Mouse (Mus musculus) natural killer cell, adult 2 months (primary cell): ENCODE measurements around the gene Ephb3.

Experiments
- DNase-seq, 2 experiments: peaks; one replicate each; pipeline ENCODE4 v3.0.0; 2022; ENCODE audit warnings: low spot score in 2 of 2

Ephb3 gene

GRCm38 (mm10) chr16:21205093-21205886 lies 735 bp downstream of the Ephb3 start:
- DNase-seq: no peak

- no peak for DNase-seq
Observed at GRCm38 (mm10) chr16:21208001-21208565, 3.5 kb downstream of the Ephb3 start.

- no peak for DNase-seq
Observed at GRCm38 (mm10) chr16:21209290-21209689, 4.7 kb downstream of the Ephb3 start.

DNA sequence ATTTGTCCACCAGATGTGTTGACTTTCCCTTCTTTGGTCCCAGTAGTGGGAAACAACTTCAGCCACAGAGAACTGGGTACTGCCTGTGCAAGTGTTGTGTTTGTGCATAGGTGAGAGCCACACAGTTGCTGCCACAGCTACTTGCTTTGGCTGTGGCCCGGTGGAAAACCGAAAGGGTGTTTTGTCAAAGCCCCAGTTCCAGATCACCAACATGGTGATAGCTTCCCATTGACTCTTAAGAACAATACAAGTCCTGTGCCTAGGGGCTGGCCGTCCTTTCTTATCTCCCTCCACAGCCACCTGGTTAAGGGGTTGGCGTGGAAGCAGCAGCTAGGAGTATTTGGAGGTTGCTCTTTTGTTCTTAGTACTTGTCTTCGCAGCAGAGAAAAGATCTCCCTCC lies 5.6 kb downstream of the Ephb3 start:
- no peak for DNase-seq

- DNase-seq: no peak
Observed at GRCm38 (mm10) chr16:21210667-21211338, 6.2 kb downstream of the Ephb3 start.

GRCm38 (mm10) chr16:21211501-21211900 lies 6.9 kb downstream of the Ephb3 start:
- no peak for DNase-seq

GRCm38 (mm10) chr16:21212369-21212768 lies 7.8 kb downstream of the Ephb3 start:
- no peak for DNase-seq

- no peak for DNase-seq
Observed at GRCm38 (mm10) chr16:21213939-21214338, 9.4 kb downstream of the Ephb3 start.

GRCm38 (mm10) chr16:21214803-21215202 lies 10.2 kb downstream of the Ephb3 start:
- DNase-seq: no peak

GRCm38 (mm10) chr16:21216047-21216446 lies 11.5 kb downstream of the Ephb3 start:
- DNase-seq: no peak

DNA sequence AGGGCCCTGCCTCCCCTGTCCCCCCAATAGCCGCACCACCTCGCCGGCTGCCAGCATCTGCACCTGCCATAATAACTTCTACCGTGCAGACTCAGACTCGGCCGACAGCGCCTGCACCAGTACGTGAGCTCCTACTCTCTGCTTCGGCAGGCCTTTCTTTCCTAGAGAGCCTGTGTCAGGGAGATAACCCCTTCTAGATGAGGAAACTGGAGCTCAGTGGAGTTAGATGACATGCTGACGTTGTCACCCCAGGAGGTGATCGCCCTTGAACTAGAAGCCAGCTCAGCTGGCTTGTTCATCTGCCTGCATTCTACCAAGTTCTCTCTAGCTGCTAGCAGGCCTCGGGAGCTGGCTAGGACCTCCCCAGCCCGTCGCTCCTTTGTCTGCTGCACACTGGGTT lies 12.7 kb downstream of the Ephb3 start:
- DNase-seq: no peak

DNA sequence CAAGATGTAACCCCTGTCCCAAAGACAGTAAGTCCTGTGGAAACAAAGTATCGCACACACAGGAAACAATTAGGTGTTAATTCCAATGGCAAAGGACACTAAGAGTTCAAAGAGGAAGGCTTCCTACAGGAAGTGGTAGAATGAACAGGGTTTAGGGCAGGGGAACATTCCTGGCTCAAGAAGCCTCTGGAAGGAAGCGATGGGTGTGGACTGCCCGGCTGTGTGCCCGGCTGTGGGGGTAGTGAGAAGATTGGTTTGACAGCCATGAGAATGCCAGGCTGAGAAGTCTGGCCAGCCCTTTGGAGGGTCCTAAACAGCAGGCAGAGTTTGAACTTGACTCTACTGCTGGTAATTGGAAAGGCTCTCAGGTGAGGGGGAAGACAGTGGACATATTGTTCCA lies 15.1 kb downstream of the Ephb3 start:
- no peak for DNase-seq

DNA sequence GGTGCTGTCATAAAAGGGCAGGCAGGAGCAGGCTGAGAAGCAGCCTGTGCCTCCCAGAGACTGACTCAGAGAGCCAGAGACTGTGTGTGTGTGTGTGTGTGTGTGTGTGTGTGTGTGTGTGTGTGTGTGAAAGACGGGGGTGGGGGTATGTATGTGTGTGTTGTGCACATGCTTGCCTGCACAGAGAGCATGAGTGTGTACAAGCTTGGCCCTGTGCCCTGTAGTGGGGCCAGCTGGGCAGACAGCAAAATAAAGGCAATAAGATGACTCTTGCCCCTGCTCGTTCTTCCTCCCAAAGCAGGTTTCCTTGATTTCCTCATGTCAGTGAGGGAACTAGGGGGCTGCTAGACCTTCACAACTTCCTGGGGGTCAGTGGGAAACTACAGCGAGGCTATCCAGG lies 18.5 kb downstream of the Ephb3 start:
- no peak for DNase-seq

GRCm38 (mm10) chr16:21224648-21225240 lies 20.2 kb downstream of the Ephb3 start:
- no peak for DNase-seq

GRCm38 (mm10) chr16:21226629-21227028 lies 22.1 kb downstream of the Ephb3 start:
- DNase-seq: no peak

GRCm38 (mm10) chr16:21235135-21235534 lies 30.6 kb downstream of the Ephb3 start:
- DNase-seq: no peak

GRCm38 (mm10) chr16:21238722-21239121 lies 34.2 kb downstream of the Ephb3 start:
- DNase-seq: no peak

- DNase-seq: no peak
Observed at GRCm38 (mm10) chr16:21240547-21240946, 36.0 kb downstream of the Ephb3 start.

- no peak for DNase-seq
Observed at GRCm38 (mm10) chr16:21241030-21241429, 36.5 kb downstream of the Ephb3 start.

GRCm38 (mm10) chr16:21242946-21243345 lies 38.4 kb downstream of the Ephb3 start:
- DNase-seq: no peak

- no peak for DNase-seq
Observed at GRCm38 (mm10) chr16:21244803-21245202, 40.2 kb downstream of the Ephb3 start.

DNA sequence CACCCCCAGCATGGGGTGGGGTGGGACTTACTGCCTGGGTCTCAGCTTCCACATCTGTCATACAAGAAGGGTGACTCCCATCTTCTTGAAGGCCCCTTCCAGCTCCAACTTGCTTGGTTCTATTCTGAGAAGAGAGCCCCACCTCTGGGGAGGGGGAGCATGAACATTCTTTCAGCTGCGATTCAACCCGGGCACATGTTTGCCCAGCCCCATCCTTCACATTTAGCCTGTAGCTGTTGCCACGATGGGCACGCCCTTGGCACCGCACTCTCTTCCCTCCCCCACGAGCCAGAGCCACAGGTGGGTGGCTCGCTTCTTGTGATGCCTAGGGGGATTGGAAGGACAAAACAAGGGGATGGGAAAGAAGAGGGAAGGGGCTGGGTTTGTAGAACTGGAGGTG lies 40.8 kb downstream of the Ephb3 start:
- DNase-seq: no peak
